Mouse (Mus musculus) lung, adult 2 months (tissue): Measurements from ENCODE around the gene Xiap.

ENCODE experiments used
- CTCF ChIP-seq: fragments of 200-500 bp; IDR thresholded peaks from 2 replicates; pipeline ENCODE4 v1.5.1; 2011; ENCODE audit warnings: mild to moderate bottlenecking, low read length, control low read depth; ENCODE audit not compliant: insufficient read depth
- POLR2A ChIP-seq: fragments of 200-500 bp; IDR thresholded peaks from 2 replicates; pipeline ENCODE4 v1.6.1; 2011; ENCODE audit warnings: low read depth, mild to moderate bottlenecking, control low read depth, low read length, borderline replicate concordance; ENCODE audit errors: extremely low read depth

- TF ChIP-seq CTCF, result no peak
- no peak for TF ChIP-seq POLR2A
Measured at GRCm38 (mm10) chrX:42065086-42065485, 5.6 kb downstream of the Xiap start.
